Mouse (Mus musculus) CH12.LX (cell line): ENCODE data around the gene Traf4. TPM values are rescaled to one million over a fixed set of nuclear protein-coding genes. Genes with fewer than 3 reads are reported as not detected.

Experiments
- DNase-seq: peaks from one replicate; pipeline ENCODE4 v3.0.0-alpha.2; 2013; ENCODE audit errors: extremely low read depth
- H3K27ac ChIP-seq: 2 replicates; pipeline ENCODE4 v1.5.1; 2012; ENCODE audit warnings: low read depth, mild to moderate bottlenecking, control low read depth, moderate library complexity; ENCODE audit not compliant: insufficient read depth
- H3K27me3 ChIP-seq: replicated peaks from 2 replicates; pipeline ENCODE3; 2012; ENCODE audit warnings: inconsistent platforms
- H3K36me3 ChIP-seq, 2 experiments: replicated peaks in 1 of 2; 2 replicates each; pipeline versions ENCODE3 to v1.6.1; 2012; ENCODE audit warnings: inconsistent platforms in 1 of 2, low read length in 1 of 2, mild to moderate bottlenecking in 1 of 2, mixed read lengths in 1 of 2, moderate library complexity in 1 of 2; ENCODE audit not compliant: control insufficient read depth in 1 of 2, insufficient read depth in 1 of 2
- H3K4me1 ChIP-seq, 2 experiments: 2 replicates each; pipeline ENCODE4 v1.6.1; 2012; ENCODE audit warnings: inconsistent platforms in 1 of 2, moderate library complexity in 1 of 2; ENCODE audit not compliant: insufficient read depth in 2 of 2, control insufficient read depth in 1 of 2
- H3K4me2 ChIP-seq: 2 replicates; pipeline ENCODE4 v1.6.1; 2012; ENCODE audit warnings: low read depth, mild to moderate bottlenecking, control low read depth; ENCODE audit not compliant: poor library complexity, insufficient read depth, severe bottlenecking
- H3K4me3 ChIP-seq, 3 experiments: fragments of 150-350 bp in 1 of 3; sonication (generic) in 1 of 3; replicated peaks in 1 of 3; 2 replicates each; pipeline versions ENCODE3 to v1.5.1; 2011 to 2012; ENCODE audit warnings: low read depth in 2 of 3, low read length in 2 of 3, mild to moderate bottlenecking in 2 of 3, moderate library complexity in 2 of 3, control low read depth in 1 of 3, improper control_type of control experiment in 1 of 3, inconsistent platforms in 1 of 3, mixed read lengths in 1 of 3; ENCODE audit not compliant: poor library complexity in 1 of 3
- H3K79me2 ChIP-seq: replicated peaks from 2 replicates; pipeline ENCODE4 v1.6.1; 2012; ENCODE audit warnings: mild to moderate bottlenecking, moderate library complexity; ENCODE audit not compliant: control insufficient read depth, poor library complexity, insufficient read depth, severe bottlenecking; ENCODE audit errors: extremely low read depth
- H3K9ac ChIP-seq: 2 replicates; pipeline ENCODE4 v1.6.1; 2012; ENCODE audit warnings: low read depth, mild to moderate bottlenecking, control low read depth, moderate library complexity; ENCODE audit not compliant: insufficient read depth
- H3K9me3 ChIP-seq: replicated peaks from 2 replicates; pipeline ENCODE3; 2012; ENCODE audit warnings: low read length, inconsistent platforms, mixed read lengths
- BHLHE40 ChIP-seq: IDR thresholded peaks from 2 replicates; pipeline ENCODE4 v1.6.1; 2011; ENCODE audit warnings: mild to moderate bottlenecking, low read depth, low read length, improper control_type of control experiment
- CHD1 ChIP-seq: IDR thresholded peaks from 2 replicates; pipeline ENCODE4 v1.6.1; 2012; ENCODE audit warnings: low read depth, low read length, improper control_type of control experiment, inconsistent platforms
- CHD2 ChIP-seq: IDR thresholded peaks from 2 replicates; pipeline ENCODE4 v1.6.1; 2011; ENCODE audit warnings: low read length, improper control_type of control experiment
- CTCF ChIP-seq, 2 experiments: IDR thresholded peaks in 1 of 2; conservative IDR thresholded peaks in 1 of 2; 2 replicates each; pipeline ENCODE4 v1.5.1; 2011 to 2012; ENCODE audit warnings: low read depth in 2 of 2, low read length in 2 of 2, improper control_type of control experiment in 1 of 2, inconsistent platforms in 1 of 2, mild to moderate bottlenecking in 1 of 2, moderate library complexity in 1 of 2
- E2F4 ChIP-seq: IDR thresholded peaks from 2 replicates; pipeline ENCODE4 v1.6.1; 2011; ENCODE audit warnings: low read depth, low read length, improper control_type of control experiment; ENCODE audit not compliant: insufficient replicate concordance
- ETS1 ChIP-seq: conservative IDR thresholded peaks from 2 replicates; pipeline ENCODE4 v1.6.1; 2012; ENCODE audit warnings: low read depth, mild to moderate bottlenecking, inconsistent platforms, low read length, improper control_type of control experiment, moderate library complexity
- GABPA ChIP-seq: IDR thresholded peaks from 2 replicates; pipeline ENCODE4 v1.6.1; 2012; ENCODE audit warnings: low read depth, low read length, improper control_type of control experiment, inconsistent platforms; ENCODE audit not compliant: insufficient replicate concordance
- IRF4 ChIP-seq: IDR thresholded peaks from 2 replicates; pipeline ENCODE4 v1.6.1; 2014; ENCODE audit warnings: low read depth, mild to moderate bottlenecking, inconsistent platforms, low read length, improper control_type of control experiment
- JUN ChIP-seq: IDR thresholded peaks from 2 replicates; pipeline ENCODE4 v1.6.1; 2011; ENCODE audit warnings: low read depth, mild to moderate bottlenecking, low read length, improper control_type of control experiment, moderate library complexity; ENCODE audit not compliant: insufficient read depth
- MAX ChIP-seq: IDR thresholded peaks from 2 replicates; pipeline ENCODE4 v1.6.1; 2011; ENCODE audit warnings: low read length, improper control_type of control experiment
- MAZ ChIP-seq: IDR thresholded peaks from 2 replicates; pipeline ENCODE4 v1.6.1; 2012; ENCODE audit warnings: low read depth, mild to moderate bottlenecking, inconsistent platforms, low read length, improper control_type of control experiment, moderate library complexity
- MXI1 ChIP-seq: IDR thresholded peaks from 2 replicates; pipeline ENCODE4 v1.6.1; 2011; ENCODE audit warnings: mild to moderate bottlenecking, low read depth, low read length, improper control_type of control experiment
- MYC ChIP-seq: IDR thresholded peaks from 2 replicates; pipeline ENCODE4 v1.6.1; 2011; ENCODE audit warnings: low read depth, mild to moderate bottlenecking, improper control_type of control experiment, low read length
- NELFE ChIP-seq: IDR thresholded peaks from 2 replicates; pipeline ENCODE4 v1.6.1; 2011; ENCODE audit warnings: low read depth, low read length, improper control_type of control experiment
- NRF1 ChIP-seq: IDR thresholded peaks from 2 replicates; pipeline ENCODE4 v1.6.1; 2014; ENCODE audit warnings: low read depth, mild to moderate bottlenecking, inconsistent platforms, low read length, improper control_type of control experiment, moderate library complexity
- PAX5 ChIP-seq: IDR thresholded peaks from 2 replicates; pipeline ENCODE4 v1.6.1; 2012; ENCODE audit warnings: low read length, inconsistent platforms, mixed read lengths
- POLR2A ChIP-seq: IDR thresholded peaks from 2 replicates; pipeline ENCODE4 v1.6.1; 2011; ENCODE audit warnings: low read depth, mild to moderate bottlenecking, improper control_type of control experiment, low read length
- POLR2AphosphoS2 ChIP-seq: IDR thresholded peaks from 2 replicates; pipeline ENCODE4 v1.6.1; 2011; ENCODE audit warnings: low read depth, low read length, improper control_type of control experiment
- RAD21 ChIP-seq: IDR thresholded peaks from 2 replicates; pipeline ENCODE4 v1.6.1; 2011; ENCODE audit warnings: low read depth, mild to moderate bottlenecking, low read length, improper control_type of control experiment, moderate library complexity
- RCOR1 ChIP-seq: conservative IDR thresholded peaks from 2 replicates; pipeline ENCODE4 v1.6.1; 2012; ENCODE audit warnings: low read depth, mild to moderate bottlenecking, inconsistent platforms, low read length, improper control_type of control experiment
- SIN3A ChIP-seq: IDR thresholded peaks from 2 replicates; pipeline ENCODE4 v1.6.1; 2012; ENCODE audit warnings: low read length, improper control_type of control experiment, inconsistent platforms
- SMC3 ChIP-seq: IDR thresholded peaks from 2 replicates; pipeline ENCODE4 v1.6.1; 2011; ENCODE audit warnings: low read depth, low read length, improper control_type of control experiment
- TBP ChIP-seq: conservative IDR thresholded peaks from 2 replicates; pipeline ENCODE4 v1.6.1; 2011; ENCODE audit warnings: low read depth, low read length, improper control_type of control experiment
- TCF12 ChIP-seq: IDR thresholded peaks from 2 replicates; pipeline ENCODE4 v1.6.1; 2014; ENCODE audit warnings: low read depth, mild to moderate bottlenecking, inconsistent platforms, low read length, improper control_type of control experiment
- UBTF ChIP-seq: IDR thresholded peaks from 2 replicates; pipeline ENCODE4 v1.6.1; 2012; ENCODE audit warnings: low read depth, mild to moderate bottlenecking, inconsistent platforms, low read length, improper control_type of control experiment, moderate library complexity
- ZMIZ1 ChIP-seq: IDR thresholded peaks from 2 replicates; pipeline ENCODE4 v1.6.1; 2012; ENCODE audit warnings: low read depth, mild to moderate bottlenecking, inconsistent platforms, low read length, improper control_type of control experiment
- ZNF384 ChIP-seq: IDR thresholded peaks from 2 replicates; pipeline ENCODE4 v1.6.1; 2012; ENCODE audit warnings: low read depth, low read length, improper control_type of control experiment, inconsistent platforms
- dilution Hi-C: fragments of 300-500 bp; cut with MboI; formaldehyde crosslinking; loops from 2 replicates; pipeline ENCODE4 v1.14.3; 2020; ENCODE audit warnings: low sequenced_read_pairs; ENCODE audit not compliant: extremely low pct_unique_long_range_greater_than_20kb, extremely low pct_ligation_motif_present
- in situ Hi-C: fragments of 300-500 bp; cut with MboI; formaldehyde crosslinking; loops from 3 replicates; pipeline ENCODE4 v1.14.3; 2019; ENCODE audit warnings: low sequenced_read_pairs, low pct_ligation_motif_present, low pct_unique_long_range_greater_than_20kb, mixed read lengths
- polyA plus RNA-seq: library from polyadenylated mRNA; unstranded; fragments of >175 nt; gene quantifications from 2 replicates; pipeline ENCODE4 v1.2.1, GENCODE M21; 2012; ENCODE audit warnings: low read depth; ENCODE audit not compliant: insufficient read length
- total RNA-seq, 2 experiments: library from RNA; depleted of rRNA; stranded (reverse); fragments of 300-350 nt in 1 of 2; fragments of >200 nt in 1 of 2; gene quantifications; 2 replicates each; pipeline ENCODE4 v1.2.3; 2012 to 2014

The Traf4 gene
- total and polyA plus RNA-seq, 3 experiments = 20.8 to 68.7 (median 55.9) TPM

- in situ Hi-C loops = no loop called here
- dilution Hi-C loops = no loop called here
Measured at GRCm38 (mm10) chr11:78160171-78160570, 5.2 kb downstream of the Traf4 start.

GRCm38 (mm10) chr11:78159557-78159956 is 5.8 kb downstream of the Traf4 start:
- Histone ChIP-seq H3K4me2 (no peak overlapping the region), H3K27me3 (no peaks in the 10 kb centered on the region), H3K9ac (no peak overlapping the region), H3K4me3 (no peak overlapping the region), H3K9me3 (no peaks in the 10 kb centered on the region), H3K79me2 (peaks cover 26% of the 10 kb centered on the region), H3K27ac (no peak overlapping the region), H3K4me1 (peaks cover 20 to 44% of the 10 kb centered on the region in 2 experiments), H3K36me3 (peaks cover 65 to 80% of the 10 kb centered on the region in 2 experiments)
- no peak for DNase-seq
- in situ Hi-C loops (no loop called here), dilution Hi-C loops (no loop called here)
- TF ChIP-seq UBTF = no peak
- TF ChIP-seq ZMIZ1 = no peak; the same call in 1 of the 2 replicates
- no peak for TF ChIP-seq PAX5
- TF ChIP-seq CHD2 = no peak
- TF ChIP-seq MXI1 = no peak
- TF ChIP-seq RCOR1 = no peak
- TF ChIP-seq CTCF (conservative IDR thresholded peaks at IDR 0.05 in 1 of 2, IDR thresholded peaks at IDR 0.05 in 1 of 2; ENCODE audit: low read depth in 2 of 2, low read length in 2 of 2) = no peak
- TF ChIP-seq IRF4 = no peak
- TF ChIP-seq NRF1 = no peak
- TF ChIP-seq TCF12 = no peak
- no peak for TF ChIP-seq RAD21
- no peak for TF ChIP-seq ZNF384
- TF ChIP-seq MAZ = no peak
- no peak for TF ChIP-seq MAX
- TF ChIP-seq SMC3 = no peak
- no peak for TF ChIP-seq POLR2A
- no peak for TF ChIP-seq E2F4
- no peak for TF ChIP-seq MYC

More at GRCm38 (mm10) chr11:78160171-78160570, 5.2 kb downstream of the Traf4 start:
- Histone ChIP-seq H3K27me3 (no peaks in the 10 kb centered on the region), H3K79me2 (peaks cover 32% of the 10 kb centered on the region), H3K36me3 (peaks cover 60 to 74% of the 10 kb centered on the region in 2 experiments), H3K4me1 (peaks cover 20 to 44% of the 10 kb centered on the region in 2 experiments), H3K27ac (no peak overlapping the region), H3K9ac (no peak overlapping the region), H3K9me3 (no peaks in the 10 kb centered on the region), H3K4me3 (no peak overlapping the region), H3K4me2 (no peak overlapping the region)
- TF ChIP-seq ETS1 (no peak), MYC (no peak), RAD21 (no peak), NELFE (no peak), CHD1 (no peak), ZNF384 (no peak), TBP (no peak), TCF12 (no peak), MXI1 (no peak), NRF1 (no peak), JUN (no peak), GABPA (no peak), UBTF (no peak), BHLHE40 (no peak), CTCF (conservative IDR thresholded peaks at IDR 0.05 in 1 of 2, IDR thresholded peaks at IDR 0.05 in 1 of 2; ENCODE audit: low read depth in 2 of 2, low read length in 2 of 2) (no peak), POLR2AphosphoS2 (no peak), SIN3A (no peak), E2F4 (no peak)
- DNase-seq = no peak
